Mouse (Mus musculus) liver, embryonic 14.5 days (tissue): ENCODE data around the gene 4933430I17Rik. TPM values are rescaled to one million over a fixed set of nuclear protein-coding genes. Genes with fewer than 3 reads are reported as not detected.
A peak's percentile ranks its signal among the peaks of the same experiment; 100 is the strongest.

ENCODE experiments used
- ATAC-seq: fragments of 200-750 bp; cut with Nextera tagmentation; 2 replicates; pipeline ENCODE4 v1.8.0; 2017; ENCODE audit warnings: moderate number of reproducible peaks, mild to moderate bottlenecking, moderate library complexity; ENCODE audit not compliant: insufficient read depth
- DNase-seq, 3 experiments: peaks; one replicate each; pipeline ENCODE4 v3.0.0-alpha.2; 2012 to 2013; ENCODE audit warnings: low read depth in 3 of 3, low spot score in 3 of 3
- H3K27ac ChIP-seq: fragments of 300-500 bp; sonication (generic); 2 replicates; pipeline ENCODE4 v1.5.1; 2014; ENCODE audit warnings: moderate library complexity, mild to moderate bottlenecking, control low read depth, inconsistent platforms
- H3K27me3 ChIP-seq: fragments of 300-500 bp; sonication (generic); 2 replicates; pipeline ENCODE4 v1.6.1; 2014; ENCODE audit warnings: mild to moderate bottlenecking, low read length, moderate library complexity; ENCODE audit not compliant: control insufficient read depth, insufficient read depth
- H3K36me3 ChIP-seq: fragments of 300-500 bp; sonication (generic); replicated peaks from 2 replicates; pipeline ENCODE4 v1.6.1; 2014; ENCODE audit warnings: low read depth; ENCODE audit not compliant: control insufficient read depth, insufficient read depth
- H3K4me1 ChIP-seq, 2 experiments: fragments of 200-500 bp in 1 of 2; fragments of 300-500 bp in 1 of 2; sonication (generic) in 1 of 2; replicated peaks; 2 replicates each; pipeline ENCODE4 v1.6.1; 2012 to 2014; ENCODE audit warnings: antibody characterized with exemption in 1 of 2, inconsistent platforms in 1 of 2, low read length in 1 of 2; ENCODE audit not compliant: control insufficient read depth in 2 of 2, insufficient read depth in 2 of 2
- H3K4me2 ChIP-seq: fragments of 300-500 bp; sonication (generic); 2 replicates; pipeline ENCODE4 v1.6.1; 2014; ENCODE audit warnings: low read depth, mild to moderate bottlenecking, control low read depth, moderate library complexity
- H3K4me3 ChIP-seq, 2 experiments: fragments of 200-500 bp in 1 of 2; fragments of 300-500 bp in 1 of 2; sonication (generic) in 1 of 2; 2 replicates each; pipeline ENCODE4 v1.5.1; 2012 to 2014; ENCODE audit warnings: low read depth in 2 of 2, low read length in 2 of 2, mild to moderate bottlenecking in 2 of 2, control low read depth in 1 of 2, inconsistent platforms in 1 of 2, moderate library complexity in 1 of 2; ENCODE audit not compliant: insufficient read depth in 1 of 2
- H3K9ac ChIP-seq: fragments of 300-500 bp; sonication (generic); replicated peaks from 2 replicates; pipeline ENCODE4 v1.6.1; 2014; ENCODE audit warnings: mild to moderate bottlenecking, control low read depth, moderate library complexity
- H3K9me3 ChIP-seq: fragments of 300-500 bp; sonication (generic); 2 replicates; pipeline ENCODE4 v1.6.1; 2016; ENCODE audit warnings: low read length, mixed read lengths; ENCODE audit not compliant: control insufficient read depth
- CTCF ChIP-seq: IDR thresholded peaks from 2 replicates; pipeline ENCODE4 v1.5.1; 2016; ENCODE audit warnings: antibody characterized with exemption, low read depth, control low read depth
- EP300 ChIP-seq: IDR thresholded peaks from 2 replicates; pipeline ENCODE4 v1.6.1; 2016; ENCODE audit warnings: antibody characterized with exemption, low read depth
- WGBS: fragments of 180-500 bp; shearing (Covaris S2); extraction: QIAGEN DNeasy Blood & Tissue Kit; methylation state at CpG from one replicate; pipeline ENCODE4 v1.1.7; 2014; ENCODE audit not compliant: insufficient replicate concordance; 5-methylcytosine and 5-hydroxymethylcytosine counted together
- polyA plus RNA-seq, 2 experiments: library from polyadenylated mRNA; depleted of rRNA in 1 of 2; stranded (reverse) in 1 of 2; unstranded in 1 of 2; fragments of >200 nt; fragmentation: Nextera tagmentation in 1 of 2; extraction: Ambion mirVana in 1 of 2; gene quantifications; 2 replicates each; pipeline versions ENCODE4 v1.2.1 to v1.2.3; 2012 to 2014

Gene 4933430I17Rik
- polyA plus RNA-seq, 2 experiments, result 0.12 to 0.20 TPM

- DNase-seq (no peak), ATAC-seq (peak; percentile 14)
- H3K9me3 ChIP-seq, result no peaks in the 10 kb centered on the region
- peak overlapping the region; percentile 100 for H3K9ac ChIP-seq
- peak overlapping the region; percentile 98 for H3K27ac ChIP-seq
- WGBS, result 2% methylated on average over 26 of the region's 26 CpGs
- peak overlapping the region; percentile 92 to 98 for H3K4me3 ChIP-seq
- H3K27me3 ChIP-seq, result no peaks in the 10 kb centered on the region
- H3K4me2 ChIP-seq, result peak overlapping the region; percentile 87
- TF ChIP-seq EP300 (no peak), CTCF (no peak)
- peaks cover 23% of the 10 kb centered on the region for H3K36me3 ChIP-seq
- peaks cover 13 to 36% of the 10 kb centered on the region in 2 experiments for H3K4me1 ChIP-seq
These were observed 5.9 kb upstream of the 4933430I17Rik start for GRCm38 (mm10) chr4:62519122-62519848.

GRCm38 (mm10) chr4:62519849-62520233 is 5.3 kb upstream of the 4933430I17Rik start, which contains the start of gene Alad:
Alad (minus strand) TSS chr4:62519918.
- peaks cover 13 to 35% of the 10 kb centered on the region in 2 experiments for H3K4me1 ChIP-seq
- H3K36me3 ChIP-seq, result peaks cover 20% of the 10 kb centered on the region
- ATAC-seq, result peak; percentile 56
- H3K9ac ChIP-seq, result peak within 1 kb of the TSS; percentile 100
- peak within 1 kb of the TSS; percentile 87 for H3K4me2 ChIP-seq
- peak; percentile 74 to 88 (median 77) for DNase-seq
- under 1% methylated on average over 37 of the region's 37 CpGs for WGBS
- no peaks in the 10 kb centered on the region for H3K27me3 ChIP-seq
- peak within 1 kb of the TSS; percentile 92 to 98 for H3K4me3 ChIP-seq
- TF ChIP-seq EP300, result no peak
- no peak for TF ChIP-seq CTCF
- H3K27ac ChIP-seq, result peak within 1 kb of the TSS; percentile 98
- H3K9me3 ChIP-seq, result no peaks in the 10 kb centered on the region

DNA sequence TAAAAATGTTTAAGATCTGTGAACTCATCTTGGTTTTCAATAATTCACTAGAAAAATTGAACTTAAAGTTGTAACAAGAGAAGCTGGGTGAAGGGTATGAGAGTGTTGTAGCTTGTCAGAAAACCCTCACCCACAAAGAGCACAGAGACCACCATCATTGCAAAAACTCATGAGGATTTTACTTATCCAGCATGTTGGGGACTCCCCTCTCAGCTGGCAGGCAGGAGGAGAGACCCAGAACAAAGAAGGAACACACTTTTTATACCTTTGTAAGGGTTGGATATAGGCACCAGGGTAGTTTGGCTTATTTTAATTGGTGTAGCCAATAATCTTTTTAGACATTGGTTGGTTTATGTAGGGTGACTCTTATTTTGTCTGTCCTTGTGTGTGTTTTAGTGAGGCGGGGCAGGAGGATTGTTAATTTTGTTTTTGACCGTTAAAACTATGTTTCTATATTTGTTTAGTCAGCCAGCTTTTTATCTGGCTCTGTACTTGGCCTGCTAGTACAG is 4.2 kb upstream of the 4933430I17Rik start:
- Histone ChIP-seq H3K9me3 (no peaks in the 10 kb centered on the region), H3K4me2 (peak overlapping the region; percentile 87), H3K4me3 (peak overlapping the region in 1 of 2 experiments; percentile 98; a peak in 2 of 4 replicates), H3K27ac (peak overlapping the region; percentile 41), H3K4me1 (peaks cover 13 to 31% of the 10 kb centered on the region in 2 experiments), H3K9ac (peak overlapping the region; percentile 100), H3K36me3 (peaks cover 9% of the 10 kb centered on the region), H3K27me3 (no peaks in the 10 kb centered on the region)
- 57% methylated on average over 2 of the region's 2 CpGs for WGBS
- DNase-seq (no peak), ATAC-seq (no peak)
- TF ChIP-seq CTCF (no peak), EP300 (no peak)

- WGBS, result 3% methylated on average over 10 of the region's 10 CpGs
- Histone ChIP-seq H3K36me3 (peaks cover 8% of the 10 kb centered on the region), H3K9ac (no peak overlapping the region), H3K9me3 (no peaks in the 10 kb centered on the region), H3K27me3 (no peaks in the 10 kb centered on the region), H3K4me1 (peaks cover 3 to 13% of the 10 kb centered on the region in 2 experiments), H3K4me2 (peak overlapping the region; percentile 90), H3K27ac (no peak overlapping the region), H3K4me3 (peak overlapping the region; percentile 28 to 98; a peak in 3 of 4 replicates)
- ATAC-seq, result no peak
- DNase-seq, result no peak
- TF ChIP-seq CTCF (no peak), EP300 (no peak)
These were observed 281 bp downstream of the 4933430I17Rik start for GRCm38 (mm10) chr4:62525489-62525811.

GRCm38 (mm10) chr4:62526256-62526655 is 1.1 kb downstream of the 4933430I17Rik start:
- H3K27me3 ChIP-seq, result no peaks in the 10 kb centered on the region
- H3K36me3 ChIP-seq, result peaks cover 8% of the 10 kb centered on the region
- no peak overlapping the region for H3K4me3 ChIP-seq
- no peak overlapping the region for H3K4me2 ChIP-seq
- peaks cover 0 to 13% of the 10 kb centered on the region in 2 experiments for H3K4me1 ChIP-seq
- DNase-seq (no peak), ATAC-seq (no peak)
- H3K9me3 ChIP-seq, result no peaks in the 10 kb centered on the region
- H3K9ac ChIP-seq, result no peak overlapping the region
- WGBS, result 51% methylated on average over 2 of the region's 2 CpGs
- H3K27ac ChIP-seq, result no peak overlapping the region
- TF ChIP-seq EP300, result no peak
- TF ChIP-seq CTCF, result no peak
